Mouse (Mus musculus) olfactory bulb, adult 2 months (tissue): ENCODE data around the gene Fndc3a.

Experiments used
- CTCF ChIP-seq: fragments of 200-500 bp; IDR thresholded peaks from 2 replicates; pipeline ENCODE4 v1.5.1; 2012; ENCODE audit warnings: low read depth, mild to moderate bottlenecking, low read length, moderate library complexity; ENCODE audit not compliant: insufficient read depth
- POLR2A ChIP-seq: fragments of 200-500 bp; IDR thresholded peaks from 2 replicates; pipeline ENCODE4 v1.6.1; 2012; ENCODE audit warnings: mild to moderate bottlenecking, low read depth, low read length, moderate library complexity; ENCODE audit not compliant: insufficient read depth

DNA sequence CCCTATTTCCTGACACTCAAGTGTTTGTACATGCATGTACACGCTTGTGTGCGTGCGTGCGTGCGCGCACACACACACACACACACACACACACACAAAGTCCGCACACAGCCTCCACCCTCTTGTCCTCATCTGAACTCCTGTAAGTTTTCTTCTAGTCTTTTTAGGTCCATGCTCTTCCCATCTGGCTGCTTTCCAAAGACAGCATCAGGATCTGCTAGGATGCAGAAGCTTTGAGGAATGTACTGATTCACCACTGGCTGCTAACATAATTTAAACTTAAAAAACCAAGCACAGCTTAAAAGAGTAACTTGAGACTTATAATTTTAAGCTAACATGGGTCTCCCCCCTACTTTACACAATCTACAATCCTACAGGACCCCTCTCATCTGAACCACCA, 115.6 kb downstream of the Fndc3a start:
- TF ChIP-seq CTCF (no peak), POLR2A (no peak)
